Mouse (Mus musculus) embryonic fibroblast, embryonic 13.5 days (primary cell): ENCODE measurements around the gene Tcea3.

Experiments used
- CTCF ChIP-seq: IDR thresholded peaks from 2 replicates; pipeline ENCODE4 v1.5.1; 2011; ENCODE audit warnings: mild to moderate bottlenecking, control low read depth, low read length, moderate library complexity, borderline replicate concordance; ENCODE audit not compliant: insufficient read depth
- POLR2A ChIP-seq: IDR thresholded peaks from 2 replicates; pipeline ENCODE4 v1.6.1; 2011; ENCODE audit warnings: low read depth, mild to moderate bottlenecking, control low read depth, low read length, moderate library complexity

- TF ChIP-seq POLR2A (no peak), CTCF (no peak)
Observed at GRCm38 (mm10) chr4:136266716-136267343, 19.3 kb downstream of the Tcea3 start.
